Mouse (Mus musculus) limb, embryonic 11.5 days (tissue): ENCODE measurements at regions not wholly inside any gene's neighbourhood (a gene's known extent, or its start where the extent isn't known, plus 50 kb on each side); places are given as distances from the start of the nearest gene placed in this dataset.

Source experiments
- ATAC-seq: fragments of 200-750 bp; cut with Nextera tagmentation; 2 replicates; pipeline ENCODE4 v1.8.0; 2017; ENCODE audit warnings: low read depth; ENCODE audit not compliant: insufficient number of reproducible peaks, low FRiP score, low TSS enrichment
- DNase-seq: peaks from one replicate; pipeline ENCODE4 v3.0.0-alpha.2; 2015; ENCODE audit warnings: low spot score
- H3K27ac ChIP-seq: fragments of 300-500 bp; sonication (generic); replicated peaks from 2 replicates; pipeline ENCODE4 v1.5.1; 2014; ENCODE audit warnings: low read depth, mild to moderate bottlenecking, low read length
- H3K27me3 ChIP-seq: fragments of 300-500 bp; sonication (generic); 2 replicates; pipeline ENCODE4 v1.6.1; 2014; ENCODE audit warnings: mild to moderate bottlenecking, low read length, mixed read lengths; ENCODE audit not compliant: control insufficient read depth, insufficient read depth
- H3K36me3 ChIP-seq: fragments of 300-500 bp; sonication (generic); 2 replicates; pipeline ENCODE4 v1.6.1; 2014; ENCODE audit warnings: mild to moderate bottlenecking, low read length, moderate library complexity, mixed read lengths; ENCODE audit not compliant: control insufficient read depth, insufficient read depth
- H3K4me1 ChIP-seq: fragments of 300-500 bp; sonication (generic); 2 replicates; pipeline ENCODE4 v1.6.1; 2014; ENCODE audit warnings: low read length, mixed read lengths; ENCODE audit not compliant: control insufficient read depth, insufficient read depth
- H3K4me2 ChIP-seq: fragments of 300-500 bp; sonication (generic); 2 replicates; pipeline ENCODE4 v1.6.1; 2014; ENCODE audit warnings: low read depth, mild to moderate bottlenecking, moderate library complexity; ENCODE audit not compliant: severe bottlenecking
- H3K4me3 ChIP-seq: fragments of 300-500 bp; sonication (generic); 2 replicates; pipeline ENCODE4 v1.5.1; 2014; ENCODE audit warnings: low read depth, low read length
- H3K9ac ChIP-seq: fragments of 300-500 bp; sonication (generic); 2 replicates; pipeline ENCODE4 v1.6.1; 2014; ENCODE audit warnings: mild to moderate bottlenecking, low read length
- H3K9me3 ChIP-seq: fragments of 300-500 bp; sonication (generic); 2 replicates; pipeline ENCODE4 v1.6.1; 2016; ENCODE audit warnings: low read length; ENCODE audit not compliant: control insufficient read depth
- WGBS: fragments of 180-500 bp; shearing (Covaris S2); extraction: QIAGEN DNeasy Blood & Tissue Kit; methylation state at CpG from one replicate; pipeline ENCODE4 v1.1.7; 2014; 5-methylcytosine and 5-hydroxymethylcytosine counted together

DNA sequence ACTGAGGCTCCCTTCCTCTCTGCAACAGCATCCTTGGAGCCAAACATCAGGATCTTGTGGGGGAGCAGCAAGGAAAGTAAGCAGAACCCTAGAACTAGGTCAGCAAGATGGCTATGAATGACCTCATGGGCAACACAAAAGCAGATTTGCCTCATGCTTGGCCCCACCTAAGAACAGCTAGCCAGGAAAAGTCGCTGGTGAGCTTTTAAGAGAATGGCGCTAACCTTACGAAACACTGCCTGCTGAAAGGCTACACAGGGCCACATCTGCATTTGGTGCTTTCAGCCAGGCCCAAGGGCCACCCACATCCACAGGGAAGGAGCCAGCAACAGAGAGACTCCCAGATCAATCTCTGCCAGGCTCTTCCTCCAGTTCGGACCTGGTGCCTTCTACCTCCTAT is 182.7 kb upstream of the Zfp703 start:
- no peaks in the 10 kb centered on the region for H3K36me3 ChIP-seq
- H3K27ac ChIP-seq: no peak overlapping the region
- H3K9ac ChIP-seq: no peak overlapping the region
- H3K4me1 ChIP-seq: 0 out of 2 replicates have a peak, but pooled peaks cover 3% of the 10 kb centered on the region
- no peak overlapping the region for H3K4me2 ChIP-seq
- no peak for DNase-seq
- H3K27me3 ChIP-seq: no peaks in the 10 kb centered on the region
- WGBS: 79% methylated on average over 4 of the region's 4 CpGs
- no peaks in the 10 kb centered on the region for H3K9me3 ChIP-seq
- H3K4me3 ChIP-seq: no peak overlapping the region
- no peak for ATAC-seq

DNA sequence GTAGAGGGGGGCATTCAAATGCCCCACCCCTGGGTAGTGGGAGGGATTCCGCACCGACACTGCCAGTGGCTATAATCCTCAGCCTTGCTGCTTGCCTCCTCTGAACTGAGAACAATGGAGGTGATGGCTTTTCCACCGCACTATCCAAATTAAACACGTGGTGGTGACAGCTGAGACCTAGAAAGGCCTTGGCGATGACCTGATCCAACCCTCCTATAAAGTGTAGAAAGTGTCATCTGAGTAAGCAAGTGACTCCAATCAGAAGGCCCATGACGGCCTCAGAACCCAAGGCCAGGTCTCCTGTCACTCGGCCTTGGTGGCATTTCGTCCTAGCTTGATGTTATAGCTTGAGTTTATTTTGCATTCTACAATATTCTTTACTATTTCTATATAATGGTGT is 181.5 kb upstream of the Zfp703 start:
- Histone ChIP-seq H3K9ac (no peak overlapping the region), H3K4me2 (no peak overlapping the region), H3K27ac (no peak overlapping the region), H3K27me3 (no peaks in the 10 kb centered on the region), H3K9me3 (no peaks in the 10 kb centered on the region), H3K36me3 (no peaks in the 10 kb centered on the region), H3K4me1 (0 out of 2 replicates have a peak, but pooled peaks cover 3% of the 10 kb centered on the region), H3K4me3 (no peak overlapping the region)
- DNase-seq (no peak), ATAC-seq (no peak)
- WGBS: 88% methylated on average over 8 of the region's 8 CpGs

GRCm38 (mm10) chr8:26799814-26800213 is 177.3 kb upstream of the Zfp703 start:
- no peaks in the 10 kb centered on the region for H3K36me3 ChIP-seq
- 20% methylated on average over 1 of the region's 1 CpGs for WGBS

GRCm38 (mm10) chr8:26804089-26804488 is 173.0 kb upstream of the Zfp703 start:
- Histone ChIP-seq H3K9ac (no peak overlapping the region), H3K4me2 (no peak overlapping the region), H3K27ac (no peak overlapping the region), H3K4me1 (peaks cover 37% of the 10 kb centered on the region), H3K27me3 (peaks cover 6% of the 10 kb centered on the region), H3K9me3 (no peaks in the 10 kb centered on the region), H3K36me3 (no peaks in the 10 kb centered on the region), H3K4me3 (no peak overlapping the region)
- DNase-seq (no peak), ATAC-seq (no peak)
- 29% methylated on average over 9 of the region's 9 CpGs for WGBS

More at GRCm38 (mm10) chr8:26799814-26800213, 177.3 kb upstream of the Zfp703 start:
- Histone ChIP-seq H3K4me3 (no peak overlapping the region), H3K27ac (no peak overlapping the region), H3K9ac (no peak overlapping the region), H3K4me1 (peaks cover 5% of the 10 kb centered on the region; the same call in 1 of the 2 replicates), H3K4me2 (no peak overlapping the region), H3K27me3 (peaks cover 6% of the 10 kb centered on the region), H3K9me3 (no peaks in the 10 kb centered on the region)
- ATAC-seq (no peak), DNase-seq (no peak)

DNA sequence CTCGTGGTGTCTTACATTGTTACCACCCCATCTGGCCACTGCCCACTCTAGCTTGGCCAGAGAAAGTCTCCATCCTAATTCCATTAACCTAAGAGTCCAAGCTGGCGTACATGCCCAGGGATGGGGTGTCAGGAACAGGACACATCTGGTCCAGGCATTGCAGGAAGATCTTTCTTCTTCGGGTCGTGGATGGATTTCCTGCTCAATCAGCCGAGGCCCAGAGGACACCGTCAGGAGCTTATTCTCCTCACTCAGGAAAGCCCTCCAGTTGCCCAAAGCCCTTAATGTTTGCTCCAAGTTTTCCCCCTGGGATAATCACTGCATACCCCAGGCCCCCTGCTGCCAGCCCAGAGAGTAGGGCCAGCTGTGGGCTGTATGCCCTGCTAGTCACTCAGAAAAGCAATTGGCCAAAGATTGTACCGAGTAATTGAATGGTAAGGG is 172.2 kb upstream of the Zfp703 start:
- H3K4me1 ChIP-seq: peaks cover 40% of the 10 kb centered on the region
- no peak overlapping the region for H3K4me3 ChIP-seq
- no peak for ATAC-seq
- peak; percentile 67 for DNase-seq
- no peaks in the 10 kb centered on the region for H3K9me3 ChIP-seq
- 5% methylated on average over 7 of the region's 7 CpGs for WGBS
- H3K9ac ChIP-seq: no peak overlapping the region
- H3K4me2 ChIP-seq: no peak overlapping the region
- no peaks in the 10 kb centered on the region for H3K36me3 ChIP-seq
- H3K27ac ChIP-seq: peak overlapping the region; percentile 50; the same call in 1 of the 2 replicates
- H3K27me3 ChIP-seq: peaks cover 6% of the 10 kb centered on the region

DNA sequence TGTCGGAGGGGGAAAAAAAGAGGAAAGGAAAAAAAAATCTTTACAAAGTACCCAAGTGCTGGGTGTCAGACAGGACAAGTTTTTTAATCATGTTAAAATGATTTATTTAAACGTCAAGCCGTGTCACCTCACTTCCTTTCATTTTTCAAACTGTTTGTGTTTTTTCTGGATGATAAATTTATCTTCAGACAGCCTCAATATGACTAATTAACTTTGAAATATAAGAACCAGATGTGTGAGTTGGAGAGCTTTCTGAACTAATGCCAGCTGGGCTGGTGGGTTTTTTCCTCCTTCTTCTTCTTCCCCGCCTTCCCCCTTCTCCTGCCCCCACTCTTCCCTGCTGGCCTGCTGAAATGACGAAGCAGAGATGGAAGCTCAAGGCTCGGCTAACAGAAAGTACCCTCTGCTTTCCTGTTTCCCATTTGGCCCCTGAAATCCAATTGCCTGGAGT is 171.7 kb upstream of the Zfp703 start:
- Histone ChIP-seq H3K36me3 (no peaks in the 10 kb centered on the region), H3K27me3 (peaks cover 6% of the 10 kb centered on the region), H3K4me2 (no peak overlapping the region), H3K9me3 (no peaks in the 10 kb centered on the region), H3K4me1 (peaks cover 40% of the 10 kb centered on the region), H3K9ac (peak overlapping the region; percentile 12; the same call in 1 of the 2 replicates), H3K4me3 (no peak overlapping the region), H3K27ac (peak overlapping the region; percentile 50; the same call in 1 of the 2 replicates)
- ATAC-seq (no peak), DNase-seq (peak; percentile 55)
- WGBS: 2% methylated on average over 6 of the region's 6 CpGs

- DNase-seq: peak; percentile 63
- no peak overlapping the region for H3K9ac ChIP-seq
- H3K9me3 ChIP-seq: no peaks in the 10 kb centered on the region
- H3K4me3 ChIP-seq: no peak overlapping the region
- H3K36me3 ChIP-seq: no peaks in the 10 kb centered on the region
- 1% methylated on average over 11 of the region's 11 CpGs for WGBS
- ATAC-seq: 0 out of 2 replicates have a peak, but pooled peaks have one; percentile 49
- peaks cover 40% of the 10 kb centered on the region for H3K4me1 ChIP-seq
- H3K27me3 ChIP-seq: peaks cover 3% of the 10 kb centered on the region
- 0 out of 2 replicates have a peak overlapping the region, but pooled peaks have one; percentile 36 for H3K27ac ChIP-seq
- H3K4me2 ChIP-seq: peak overlapping the region; percentile 15; the same call in 1 of the 2 replicates
Measured at GRCm38 (mm10) chr8:26808111-26808651, 168.9 kb upstream of the Zfp703 start.

DNA sequence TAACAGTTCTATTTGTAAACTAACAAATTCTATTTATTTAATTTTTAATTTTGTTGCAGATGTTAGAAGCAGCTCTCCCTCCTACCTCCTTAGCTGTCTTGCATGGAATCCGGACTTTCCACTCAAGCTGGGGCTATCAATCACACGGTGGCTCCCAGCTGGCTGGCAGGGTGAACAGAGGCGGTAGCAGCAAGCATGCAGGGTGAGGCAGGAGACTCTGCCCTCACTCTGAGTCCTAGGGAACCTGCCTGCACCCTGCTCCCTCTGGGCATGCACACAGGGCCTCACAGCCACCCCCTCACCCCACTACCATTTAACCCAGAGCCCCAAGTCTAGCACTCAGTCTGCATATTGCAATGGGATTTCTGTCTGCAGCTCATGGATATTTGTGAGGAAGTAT is 168.4 kb upstream of the Zfp703 start:
- H3K4me2 ChIP-seq: no peak overlapping the region
- 2% methylated on average over 3 of the region's 3 CpGs for WGBS
- no peak overlapping the region for H3K9ac ChIP-seq
- H3K9me3 ChIP-seq: no peaks in the 10 kb centered on the region
- ATAC-seq (no peak), DNase-seq (peak; percentile 51)
- H3K27ac ChIP-seq: no peak overlapping the region
- no peaks in the 10 kb centered on the region for H3K36me3 ChIP-seq
- no peak overlapping the region for H3K4me3 ChIP-seq
- H3K27me3 ChIP-seq: no peaks in the 10 kb centered on the region
- H3K4me1 ChIP-seq: peaks cover 40% of the 10 kb centered on the region

DNA sequence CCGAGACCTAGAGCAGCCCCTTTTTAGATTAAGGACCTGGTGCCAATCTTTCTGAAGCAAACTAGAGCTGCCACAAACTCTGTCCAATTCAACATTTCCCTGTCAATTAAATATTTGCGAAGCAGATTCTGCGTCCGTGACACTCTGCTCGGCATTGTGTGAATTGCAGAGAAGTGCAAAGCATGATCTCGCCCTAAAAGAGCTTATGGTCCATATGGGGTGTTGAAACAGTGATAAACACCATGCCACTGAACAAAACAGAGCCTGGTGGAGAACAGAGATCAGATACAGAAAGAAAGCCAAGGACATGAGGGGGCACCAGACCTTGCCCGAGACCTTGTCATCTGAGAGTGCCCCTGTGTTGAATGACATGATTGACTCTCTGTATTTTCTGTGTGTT is 167.2 kb upstream of the Zfp703 start:
- Histone ChIP-seq H3K4me2 (no peak overlapping the region), H3K4me3 (no peak overlapping the region), H3K4me1 (peaks cover 34% of the 10 kb centered on the region), H3K36me3 (no peaks in the 10 kb centered on the region), H3K27me3 (no peaks in the 10 kb centered on the region), H3K9ac (no peak overlapping the region), H3K9me3 (no peaks in the 10 kb centered on the region), H3K27ac (no peak overlapping the region)
- DNase-seq (no peak), ATAC-seq (no peak)
- 88% methylated on average over 7 of the region's 7 CpGs for WGBS
